Mouse (Mus musculus) E14TG2a.4 (cell line): ENCODE measurements at regions not wholly inside any gene's neighbourhood (a gene's known extent, or its start where the extent isn't known, plus 50 kb on each side); places are given as distances from the start of the nearest gene placed in this dataset.

Experiments used
- CTCF ChIP-seq: conservative IDR thresholded peaks from 2 replicates; pipeline ENCODE4 v1.5.1; 2014; ENCODE audit warnings: low read length
- NANOG ChIP-seq: IDR thresholded peaks from 2 replicates; pipeline ENCODE4 v1.6.1; 2014; ENCODE audit warnings: borderline replicate concordance, low read length, mixed read lengths
- POU5F1 ChIP-seq: IDR thresholded peaks from 2 replicates; pipeline ENCODE4 v1.6.1; 2014; ENCODE audit warnings: low read length, borderline replicate concordance

DNA sequence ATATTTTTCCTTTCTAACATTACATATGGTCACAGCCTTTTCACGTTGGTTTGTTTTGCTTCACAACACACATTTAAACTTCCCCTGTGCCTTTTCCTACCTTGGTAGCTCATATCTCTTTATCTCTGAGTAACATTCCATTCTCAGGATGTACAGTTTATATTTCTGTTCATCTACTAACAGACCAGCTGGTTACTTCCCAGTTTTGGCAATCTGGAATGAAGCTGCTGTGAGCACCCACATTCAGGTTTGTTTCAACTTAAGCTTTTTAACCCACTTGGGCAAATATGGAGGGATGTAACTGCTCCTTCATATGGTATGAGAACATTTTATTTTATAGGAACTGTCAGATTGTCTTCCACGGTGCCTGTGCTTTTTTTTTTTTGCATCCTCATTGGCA lies 403.2 kb downstream of the Gm826 start:
- TF ChIP-seq CTCF = no peak
- TF ChIP-seq POU5F1 = no peak
- TF ChIP-seq NANOG = no peak
